Mouse (Mus musculus) heart, postnatal 10 days (tissue): Measurements from ENCODE around the gene Nsun7. TPM values are rescaled to one million over a fixed set of nuclear protein-coding genes. Genes with fewer than 3 reads are reported as not detected.
A peak's percentile ranks its signal among the peaks of the same experiment; 100 is the strongest.

Experiments used
- DNase-seq, 2 experiments: peaks; one replicate each; pipeline ENCODE4 v3.0.0; 2021
- intact Hi-C: fragments of 180-260 bp; cut with DNase I; formaldehyde crosslinking; loops from one replicate; pipeline ENCODE4 v1.15.1; 2025
- total RNA-seq, 2 experiments: library from RNA; stranded (reverse); gene quantifications; 2 replicates each; pipeline ENCODE4 v1.2.3; 2021

Gene Nsun7
- total RNA-seq, 2 experiments from 2014 or later, result 0.07 TPM

DNA sequence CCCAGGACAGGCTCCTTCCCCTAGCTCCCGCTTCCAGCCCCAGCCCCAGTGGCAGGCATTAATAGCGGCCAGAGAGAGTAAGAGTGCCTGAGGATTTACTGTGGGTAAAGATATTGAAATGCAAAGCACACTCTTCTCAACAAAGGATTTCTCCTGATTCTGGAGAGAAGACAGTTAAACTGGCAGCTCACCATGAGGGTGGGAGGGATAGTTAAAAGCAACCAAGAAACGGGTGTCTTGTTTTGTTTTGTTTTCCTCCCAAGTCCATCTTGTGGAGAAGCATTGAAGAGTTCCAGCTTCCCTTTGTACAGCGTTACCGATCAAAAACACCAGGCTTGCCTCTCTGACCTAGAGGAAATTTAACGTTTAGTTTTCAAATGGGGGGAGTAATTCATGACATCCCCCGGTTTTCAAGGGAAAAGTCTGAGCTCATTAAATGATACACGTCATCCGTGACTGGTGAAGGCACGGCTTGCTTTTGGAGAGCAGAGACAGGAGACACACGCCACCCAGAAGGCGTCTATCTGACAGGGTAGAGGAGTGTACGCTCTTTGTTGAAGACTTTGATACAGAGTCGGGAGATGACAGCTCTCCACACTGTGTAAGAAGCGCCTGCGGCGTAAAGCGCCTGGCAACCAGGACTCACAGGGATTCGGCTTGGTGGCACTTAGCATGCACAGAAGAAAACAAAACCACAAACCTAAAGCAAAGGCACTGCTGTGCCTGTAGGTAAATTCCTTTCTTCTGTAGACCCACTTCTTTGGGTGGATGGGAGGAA, 68.4 kb downstream of the Nsun7 start:
- intact Hi-C loops, result no loop called here

DNA sequence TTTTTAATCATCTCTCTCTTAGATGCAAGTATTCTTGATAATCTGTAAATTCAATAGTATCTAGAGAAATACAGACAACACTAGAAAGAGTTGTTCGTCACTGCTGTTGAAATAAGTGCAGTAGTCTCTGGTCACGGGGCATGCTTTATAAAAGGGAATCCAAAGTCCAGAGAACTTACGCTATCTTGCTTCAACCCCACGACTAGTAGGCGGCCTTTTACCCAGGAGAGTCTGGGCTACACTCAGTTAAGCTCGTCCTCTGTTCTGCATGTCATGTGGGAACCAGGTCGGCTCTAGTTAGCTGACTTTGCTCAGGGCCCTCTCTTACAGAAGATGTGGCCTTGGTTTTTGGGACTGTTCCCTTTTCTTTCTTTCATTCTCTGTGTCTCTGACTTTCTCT, 69.1 kb downstream of the Nsun7 start:
- intact Hi-C loops, result no loop called here
- no peak for DNase-seq

More for the DNA sequence above, 68.4 kb downstream of the Nsun7 start:
- no peak for DNase-seq

DNA sequence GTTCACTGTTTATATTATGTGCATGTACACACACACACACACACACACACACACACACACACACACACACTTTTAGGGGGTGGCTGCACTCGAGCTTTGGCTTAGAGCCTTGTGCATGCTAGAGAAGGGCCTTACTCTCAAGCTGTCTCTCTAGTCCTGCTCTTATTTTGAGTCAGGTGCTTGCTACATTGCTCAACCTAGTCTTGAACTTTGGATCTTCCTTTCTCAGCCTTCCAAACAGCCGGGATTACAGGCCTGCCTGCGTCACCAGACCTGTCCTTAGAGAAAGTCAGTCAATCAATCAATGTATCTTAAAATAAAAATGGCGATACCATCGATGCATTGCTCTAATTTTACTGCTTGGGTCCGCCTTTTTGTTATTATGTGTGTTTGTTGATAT, 71.1 kb downstream of the Nsun7 start:
- no peak for DNase-seq
- intact Hi-C loops, result no loop called here

DNA sequence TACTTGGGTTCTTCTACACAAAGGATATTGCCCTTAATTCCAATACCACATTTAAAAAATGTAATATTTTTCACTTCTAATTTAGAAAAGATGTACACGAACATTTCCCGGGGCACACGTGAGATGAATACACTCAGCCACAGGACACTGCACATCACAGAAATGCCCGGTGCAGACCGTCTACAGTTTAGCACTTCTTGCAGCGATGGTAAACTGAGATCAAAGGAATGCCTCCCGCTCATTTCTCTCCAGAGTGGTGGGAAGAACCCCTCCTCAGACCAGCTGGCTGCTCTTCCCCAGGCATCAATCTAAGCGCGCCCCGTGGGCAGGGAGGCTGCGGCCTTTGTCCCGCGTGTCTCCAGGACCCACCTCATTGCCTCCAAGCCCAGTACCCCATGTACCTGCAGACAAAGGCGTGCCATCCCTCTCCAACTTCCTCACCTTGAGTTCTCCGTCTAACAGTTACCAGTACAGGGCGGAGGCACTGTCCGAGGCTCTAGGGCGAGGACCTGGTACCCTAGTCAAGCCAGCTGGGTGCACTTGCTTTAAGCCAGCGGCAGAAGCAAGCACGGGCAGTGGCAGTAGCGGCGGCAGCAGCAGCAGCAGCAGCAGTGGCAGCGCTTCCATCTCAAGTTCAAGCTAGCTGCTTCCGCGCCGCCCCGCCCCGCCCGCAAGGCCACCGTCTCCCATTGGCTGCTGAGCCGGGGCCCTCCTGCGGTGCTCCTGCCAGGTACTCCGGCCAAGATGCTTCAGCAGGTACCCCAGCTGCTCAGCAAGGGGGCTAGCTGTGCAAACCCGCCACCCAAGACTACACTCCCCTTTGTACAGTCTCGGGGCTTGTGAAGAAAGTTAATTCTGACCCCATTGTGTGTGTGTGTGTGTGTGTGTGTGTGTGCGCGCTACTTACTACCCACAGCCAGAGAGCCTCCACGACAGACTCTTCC, 77.6 kb downstream of the Nsun7 start:
- DNase-seq, result peak; percentile 72 to 73
- intact Hi-C loops, result no loop called here

DNA sequence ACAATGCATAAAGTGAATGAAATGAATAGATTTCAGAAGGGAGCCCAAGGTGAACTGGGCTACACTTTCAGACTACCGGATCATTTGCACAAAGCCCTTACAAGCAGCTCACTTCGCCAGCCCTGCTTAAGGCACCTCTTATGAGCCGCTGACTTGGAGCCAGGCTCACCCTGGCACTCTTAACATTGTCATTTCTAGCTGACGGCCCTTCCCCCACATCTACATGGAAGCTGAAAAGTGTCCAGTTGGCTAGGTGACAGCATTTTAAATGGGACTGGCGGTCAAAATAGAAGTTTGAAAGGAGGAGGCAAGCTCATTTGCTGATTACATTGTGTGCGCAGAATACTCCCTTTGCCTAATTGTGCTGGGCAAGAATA, 78.3 kb downstream of the Nsun7 start:
- DNase-seq, result peak; percentile 84 to 86
- intact Hi-C loops, result no loop called here

DNA sequence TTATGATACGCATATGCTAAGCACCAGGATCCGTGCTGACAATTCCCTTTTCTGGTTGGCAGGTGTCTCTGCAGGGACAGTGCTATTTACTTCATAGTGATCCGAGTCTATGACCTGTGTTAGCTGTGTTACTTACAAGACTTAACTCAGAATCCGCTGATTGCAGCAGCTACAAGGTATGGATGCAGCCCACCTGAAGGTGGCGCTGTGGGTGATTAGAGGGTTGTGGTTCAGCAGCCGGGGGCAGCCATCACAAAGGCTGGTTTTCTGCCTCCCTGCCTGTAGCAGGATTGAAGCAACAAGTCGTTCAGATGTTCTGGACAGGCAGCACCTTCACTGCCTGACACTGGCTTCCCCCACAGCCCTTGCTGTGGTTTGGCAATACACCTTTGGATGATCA, 78.9 kb downstream of the Nsun7 start:
- intact Hi-C loops, result no loop called here
- peak in 1 of 2 experiments; percentile 49 for DNase-seq

DNA sequence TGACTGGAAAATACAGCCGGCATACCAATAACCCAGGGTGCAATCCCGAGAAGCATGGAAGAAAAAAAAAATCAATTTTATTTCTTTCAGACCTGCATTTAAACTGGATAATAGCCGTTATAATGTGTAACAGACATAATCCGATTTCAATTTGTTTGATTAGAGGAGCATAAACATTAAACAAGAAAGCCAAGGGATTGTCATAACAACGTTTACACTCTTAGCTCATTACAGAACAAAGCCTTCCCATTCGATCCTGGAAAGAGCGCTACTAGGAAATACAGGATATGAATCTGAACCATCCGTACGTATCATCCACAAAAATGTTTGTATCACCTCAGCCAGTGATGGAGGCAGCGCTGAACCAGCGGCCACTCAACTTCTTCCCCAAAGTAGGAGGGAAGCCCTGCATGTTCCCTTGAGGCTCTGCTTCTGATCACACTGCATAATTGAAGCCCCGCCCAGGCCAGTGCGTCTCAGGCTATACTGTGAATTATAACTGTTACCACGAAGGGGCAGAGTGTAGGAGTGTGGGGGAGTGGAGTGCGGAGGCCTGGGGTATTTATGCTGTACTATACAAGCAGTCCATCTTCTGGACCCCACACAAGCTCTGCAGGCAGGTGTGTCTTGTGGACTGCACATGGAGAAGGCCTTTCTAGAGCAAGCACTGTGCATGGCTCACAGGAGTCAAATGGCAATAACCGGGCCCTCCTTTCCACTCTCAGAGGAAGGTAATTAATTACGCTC, 80.8 kb downstream of the Nsun7 start:
- intact Hi-C loops, result no loop called here
- no peak for DNase-seq

DNA sequence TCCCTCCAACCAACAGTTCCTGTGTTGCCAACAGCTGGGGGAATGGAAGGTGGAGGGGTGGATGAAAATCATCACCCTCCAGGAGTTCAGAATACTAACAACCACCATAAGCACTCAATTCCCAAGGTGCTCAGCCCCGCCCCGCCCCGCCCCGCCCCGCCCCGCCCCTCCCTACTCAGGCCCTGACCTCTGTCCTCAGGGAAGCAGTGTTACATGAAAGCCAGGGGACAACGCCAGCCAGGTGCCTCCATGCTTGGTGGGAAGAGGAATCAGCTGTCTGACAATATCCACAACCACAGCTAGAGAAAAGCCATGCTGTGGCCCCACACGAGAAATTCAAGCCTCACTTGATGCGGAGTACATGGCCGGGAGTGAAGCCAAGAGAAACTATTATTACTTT, 82.2 kb downstream of the Nsun7 start:
- intact Hi-C loops, result no loop called here
- no peak for DNase-seq

DNA sequence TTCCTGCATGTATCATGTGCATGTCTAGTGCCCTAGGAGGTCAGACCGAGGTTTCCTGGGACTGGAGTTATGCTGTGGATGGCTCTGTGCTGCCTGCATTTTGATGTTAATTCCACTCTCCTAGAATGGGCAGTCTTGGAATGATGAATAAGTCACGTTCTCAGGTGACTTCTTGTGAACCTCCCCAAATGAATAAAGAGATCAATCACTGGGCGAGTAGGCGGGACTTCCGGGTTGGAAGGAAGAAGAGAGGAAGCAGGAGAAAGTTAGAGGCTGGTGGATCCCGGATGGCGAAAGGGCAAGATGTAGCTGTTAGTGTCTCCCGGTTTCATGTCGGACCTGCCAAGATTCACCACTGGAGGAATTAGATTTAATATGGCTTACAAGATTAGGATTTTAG, 82.6 kb downstream of the Nsun7 start:
- no peak for DNase-seq
- intact Hi-C loops, result no loop called here

DNA sequence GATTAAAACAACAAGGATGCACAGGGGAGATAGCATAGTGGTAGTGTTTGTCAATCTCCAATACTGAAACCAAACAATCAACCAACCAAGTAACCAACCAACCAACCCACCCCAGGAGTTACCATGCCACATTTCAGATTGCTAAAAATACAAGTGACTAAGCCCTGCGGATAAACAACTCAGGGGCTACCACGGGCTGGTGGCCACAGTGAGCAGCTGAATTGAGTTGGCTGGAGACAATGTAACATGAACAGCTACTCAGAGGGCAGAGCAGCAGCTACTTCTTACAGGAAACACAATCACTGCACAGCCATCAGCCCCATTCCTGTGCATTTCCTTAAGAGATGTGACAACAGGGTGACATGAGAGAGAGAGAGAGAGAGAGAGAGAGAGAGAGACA, 84.5 kb downstream of the Nsun7 start:
- no peak for DNase-seq
- intact Hi-C loops, result no loop called here

DNA sequence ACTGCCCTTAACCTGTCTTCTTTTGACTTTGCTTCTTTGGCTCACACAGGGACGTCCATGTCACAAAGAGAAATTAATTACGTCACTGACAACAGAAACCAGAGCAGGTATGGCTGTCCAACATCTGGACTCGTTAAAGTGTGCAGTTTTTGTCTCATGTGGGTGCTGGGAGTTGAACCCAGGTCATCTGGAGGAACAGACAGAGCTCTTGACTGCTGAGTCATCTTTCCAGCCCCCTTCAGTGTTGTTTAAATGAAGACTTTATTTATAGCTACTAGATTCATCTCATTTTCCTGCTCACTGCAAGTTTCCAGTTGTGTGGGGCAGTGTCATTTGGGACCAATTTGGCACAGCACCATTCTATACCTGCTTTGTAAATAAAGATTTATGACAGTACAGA, 85.4 kb downstream of the Nsun7 start:
- intact Hi-C loops, result no loop called here

DNA sequence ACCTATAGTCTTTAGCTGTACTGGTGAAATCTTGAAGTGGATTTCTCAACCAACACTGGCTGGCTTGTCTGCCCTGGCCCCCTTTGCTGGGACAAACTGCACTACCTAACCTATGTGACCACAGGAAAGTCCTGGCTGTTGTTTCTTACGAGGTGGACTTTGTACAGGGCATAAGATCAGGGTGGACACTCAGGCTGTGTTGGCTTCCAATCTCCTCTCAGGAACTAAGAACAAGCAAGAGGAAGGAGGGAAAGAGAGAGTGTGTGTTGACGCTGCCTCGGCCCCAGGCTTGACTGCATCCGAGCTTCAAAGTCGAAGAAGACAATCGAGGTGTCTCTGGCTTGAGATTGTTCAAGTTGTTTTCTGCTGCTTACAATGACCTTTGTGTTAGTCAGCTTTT, 87.1 kb downstream of the Nsun7 start:
- no peak for DNase-seq

More for the DNA sequence above, 85.4 kb downstream of the Nsun7 start:
- no peak for DNase-seq

More for the DNA sequence above, 87.1 kb downstream of the Nsun7 start:
- intact Hi-C loops, result no loop called here

Other genes with a start within 250 kb of the Nsun7 start
- 1 to 10 TPM; 2.3 to 3.7 TPM for gene Rbm47, start 86.8 kb upstream of the Nsun7 start, total RNA-seq